Mouse (Mus musculus) left cerebral cortex, adult 2 months (tissue): ENCODE measurements around the gene Pan3. TPM values are rescaled to one million over a fixed set of nuclear protein-coding genes. Genes with fewer than 3 reads are reported as not detected.

Experiments
- DNase-seq, 2 experiments: peaks; one replicate each; pipeline ENCODE4 v3.0.0; 2021 to 2022; ENCODE audit warnings: low spot score in 2 of 2, mixed read lengths in 1 of 2; ENCODE audit errors: extremely low spot score in 1 of 2
- H3K27ac ChIP-seq: fragments of 200-600 bp; 2 replicates; pipeline ENCODE4 v1.8.1; 2022
- H3K4me3 ChIP-seq: fragments of 200-600 bp; 2 replicates; pipeline ENCODE4 v1.8.1; 2022
- CTCF ChIP-seq: fragments of 200-600 bp; IDR thresholded peaks from 2 replicates; pipeline ENCODE4 v1.8.1; 2022; ENCODE audit warnings: antibody characterized with exemption, mild to moderate bottlenecking, moderate library complexity
- intact Hi-C: fragments of 180-260 bp; cut with DNase I; formaldehyde crosslinking; loops from one replicate; pipeline ENCODE4 v1.15.1; 2025
- total RNA-seq, 2 experiments: library from RNA; stranded (reverse); gene quantifications; 2 replicates each; pipeline ENCODE4 v1.2.3; 2021

The Pan3 gene
- total RNA-seq, 2 experiments from 2014 or later: 92.7 to 99.7 TPM

GRCm38 (mm10) chr5:147463251-147463650, 33.3 kb downstream of the Pan3 start:
- intact Hi-C loops: no loop called here
- no peak overlapping the region for H3K4me3 ChIP-seq
- H3K27ac ChIP-seq: no peak overlapping the region
- no peak for DNase-seq
- no peak for TF ChIP-seq CTCF

- TF ChIP-seq CTCF: no peak
- no peak overlapping the region for H3K27ac ChIP-seq
- no peak overlapping the region for H3K4me3 ChIP-seq
- intact Hi-C loops: no loop called here
- DNase-seq: no peak
Measured at GRCm38 (mm10) chr5:147466361-147466760, 36.4 kb downstream of the Pan3 start.

- intact Hi-C loops: no loop called here
- H3K27ac ChIP-seq: no peak overlapping the region
- TF ChIP-seq CTCF: no peak
- no peak for DNase-seq
- H3K4me3 ChIP-seq: no peak overlapping the region
Measured at GRCm38 (mm10) chr5:147471163-147471562, 41.2 kb downstream of the Pan3 start.

GRCm38 (mm10) chr5:147473071-147473470, 43.1 kb downstream of the Pan3 start:
- no peak for DNase-seq

GRCm38 (mm10) chr5:147473856-147474255, 43.9 kb downstream of the Pan3 start:
- TF ChIP-seq CTCF: no peak
- intact Hi-C loops: no loop called here

More at GRCm38 (mm10) chr5:147473071-147473470, 43.1 kb downstream of the Pan3 start:
- no peak for TF ChIP-seq CTCF
- H3K27ac ChIP-seq: no peak overlapping the region
- intact Hi-C loops: no loop called here
- no peak overlapping the region for H3K4me3 ChIP-seq

GRCm38 (mm10) chr5:147476109-147476508, 46.1 kb downstream of the Pan3 start:
- DNase-seq: no peak
- Histone ChIP-seq H3K4me3 (no peak overlapping the region), H3K27ac (no peak overlapping the region)
- intact Hi-C loops: no loop called here
- no peak for TF ChIP-seq CTCF

More at GRCm38 (mm10) chr5:147473856-147474255, 43.9 kb downstream of the Pan3 start:
- no peak overlapping the region for H3K27ac ChIP-seq
- DNase-seq: no peak
- H3K4me3 ChIP-seq: no peak overlapping the region

GRCm38 (mm10) chr5:147477106-147477505, 47.1 kb downstream of the Pan3 start:
- no peak for TF ChIP-seq CTCF
- no peak overlapping the region for H3K4me3 ChIP-seq
- DNase-seq: no peak
- intact Hi-C loops: no loop called here
- H3K27ac ChIP-seq: no peak overlapping the region

GRCm38 (mm10) chr5:147479341-147479740, 49.4 kb downstream of the Pan3 start:
- intact Hi-C loops: no loop called here
- H3K4me3 ChIP-seq: no peak overlapping the region
- no peak for DNase-seq
- TF ChIP-seq CTCF: no peak
- H3K27ac ChIP-seq: no peak overlapping the region

GRCm38 (mm10) chr5:147484142-147484541, 54.2 kb downstream of the Pan3 start:
- no peak for DNase-seq
- intact Hi-C loops: no loop called here
- Histone ChIP-seq H3K4me3 (no peak overlapping the region), H3K27ac (no peak overlapping the region)
- TF ChIP-seq CTCF: peak; percentile 36

GRCm38 (mm10) chr5:147489226-147489625, 59.3 kb downstream of the Pan3 start:
- H3K4me3 ChIP-seq: no peak overlapping the region
- no peak for DNase-seq
- no peak overlapping the region for H3K27ac ChIP-seq
- no peak for TF ChIP-seq CTCF
- intact Hi-C loops: no loop called here

- intact Hi-C loops: no loop called here
- Histone ChIP-seq H3K4me3 (no peak overlapping the region), H3K27ac (no peak overlapping the region)
- no peak for DNase-seq
- TF ChIP-seq CTCF: no peak
Measured at GRCm38 (mm10) chr5:147490907-147491306, 60.9 kb downstream of the Pan3 start.

- intact Hi-C loops: no loop called here
- no peak for DNase-seq
- Histone ChIP-seq H3K4me3 (no peak overlapping the region), H3K27ac (no peak overlapping the region)
- TF ChIP-seq CTCF: no peak
Measured at GRCm38 (mm10) chr5:147492511-147492910, 62.5 kb downstream of the Pan3 start.

GRCm38 (mm10) chr5:147493205-147493604, 63.2 kb downstream of the Pan3 start:
- intact Hi-C loops: no loop called here
- Histone ChIP-seq H3K27ac (no peak overlapping the region), H3K4me3 (no peak overlapping the region)
- no peak for TF ChIP-seq CTCF
- no peak for DNase-seq
